Mouse (Mus musculus) lung, embryonic 15.5 days (tissue): Measurements from ENCODE around the gene Gprc5c. TPM values are rescaled to one million over a fixed set of nuclear protein-coding genes. Genes with fewer than 3 reads are reported as not detected.

Source experiments
- ATAC-seq: fragments of 200-750 bp; cut with Nextera tagmentation; 2 replicates; pipeline ENCODE4 v1.8.0; 2017; ENCODE audit warnings: moderate number of reproducible peaks, borderline replicate concordance; ENCODE audit not compliant: low FRiP score, low TSS enrichment; ENCODE audit errors: extremely low read depth
- H3K27ac ChIP-seq: fragments of 300-500 bp; sonication (generic); 2 replicates; pipeline ENCODE4 v1.5.1; 2015; ENCODE audit warnings: moderate library complexity, mild to moderate bottlenecking, inconsistent platforms
- H3K27me3 ChIP-seq: fragments of 300-500 bp; sonication (generic); 2 replicates; pipeline ENCODE4 v1.6.1; 2015; ENCODE audit warnings: inconsistent platforms
- H3K36me3 ChIP-seq: fragments of 300-500 bp; sonication (generic); 2 replicates; pipeline ENCODE4 v1.6.1; 2015; ENCODE audit warnings: inconsistent platforms
- H3K4me1 ChIP-seq: fragments of 300-500 bp; sonication (generic); 2 replicates; pipeline ENCODE4 v1.6.1; 2015; ENCODE audit warnings: inconsistent platforms
- H3K4me2 ChIP-seq: fragments of 300-500 bp; sonication (generic); 2 replicates; pipeline ENCODE4 v1.6.1; 2015; ENCODE audit warnings: inconsistent platforms, mild to moderate bottlenecking, moderate library complexity
- H3K4me3 ChIP-seq: fragments of 300-500 bp; sonication (generic); 2 replicates; pipeline ENCODE4 v1.5.1; 2015; ENCODE audit warnings: mild to moderate bottlenecking, inconsistent platforms
- H3K9ac ChIP-seq: fragments of 300-500 bp; sonication (generic); 2 replicates; pipeline ENCODE4 v1.6.1; 2015; ENCODE audit warnings: inconsistent platforms
- H3K9me3 ChIP-seq: fragments of 300-500 bp; sonication (generic); 2 replicates; pipeline ENCODE4 v1.6.1; 2016; ENCODE audit warnings: inconsistent platforms
- WGBS: fragments of 180-500 bp; shearing (Covaris S2); methylation state at CpG from one replicate; pipeline ENCODE4 v1.1.7; 2015; 5-methylcytosine and 5-hydroxymethylcytosine counted together
- polyA plus RNA-seq: library from polyadenylated mRNA; unstranded; fragments of >200 nt; fragmentation: Nextera tagmentation; extraction: Ambion mirVana; gene quantifications from 2 replicates; pipeline ENCODE4 v1.2.1, GENCODE M21; 2015

The Gprc5c gene
- polyA plus RNA-seq, 1 experiment from 2014 or later = 36.1 TPM

GRCm38 (mm10) chr11:114818185-114818584, 32.8 kb upstream of the Gprc5c start:
- 91% methylated on average over 7 of the region's 7 CpGs for WGBS
- H3K4me3 ChIP-seq = no peak overlapping the region
- H3K36me3 ChIP-seq = no peaks in the 10 kb centered on the region

DNA sequence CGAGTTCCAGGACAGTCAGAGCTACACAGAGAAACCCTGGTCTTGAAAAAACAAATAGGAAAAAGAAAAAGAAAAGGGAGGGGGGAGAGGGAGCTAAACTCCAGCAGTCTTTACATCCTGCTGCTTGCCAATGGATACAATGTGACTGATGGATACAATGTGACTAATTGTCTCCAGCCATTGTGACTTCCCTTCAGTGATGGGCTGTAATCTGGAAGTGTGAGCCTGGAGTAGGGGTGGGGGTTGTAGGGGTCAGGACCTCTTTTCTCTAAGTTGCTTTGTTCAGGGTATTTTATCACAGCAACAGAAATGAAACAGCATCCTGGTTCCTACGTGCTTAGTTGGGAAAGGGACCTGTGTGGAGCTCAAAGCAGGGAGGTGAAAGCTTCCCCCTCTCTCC, 31.8 kb upstream of the Gprc5c start:
- no peak for ATAC-seq
- Histone ChIP-seq H3K4me1 (peaks cover 34% of the 10 kb centered on the region), H3K36me3 (no peaks in the 10 kb centered on the region), H3K9me3 (no peaks in the 10 kb centered on the region), H3K9ac (no peak overlapping the region), H3K4me3 (no peak overlapping the region), H3K4me2 (no peak overlapping the region), H3K27me3 (no peaks in the 10 kb centered on the region), H3K27ac (peak overlapping the region; percentile 74; the same call in 1 of the 2 replicates)
- 41% methylated on average over 2 of the region's 2 CpGs for WGBS

More at GRCm38 (mm10) chr11:114818185-114818584, 32.8 kb upstream of the Gprc5c start:
- H3K4me1 ChIP-seq = peaks cover 25% of the 10 kb centered on the region
- H3K9me3 ChIP-seq = no peaks in the 10 kb centered on the region
- no peak overlapping the region for H3K9ac ChIP-seq
- no peak overlapping the region for H3K4me2 ChIP-seq
- ATAC-seq = no peak
- no peak overlapping the region for H3K27ac ChIP-seq
- H3K27me3 ChIP-seq = no peaks in the 10 kb centered on the region

GRCm38 (mm10) chr11:114820444-114820843, 30.5 kb upstream of the Gprc5c start:
- ATAC-seq = peak; percentile 43; the same call in 1 of the 2 replicates
- Histone ChIP-seq H3K4me3 (no peak overlapping the region), H3K36me3 (no peaks in the 10 kb centered on the region), H3K27me3 (no peaks in the 10 kb centered on the region), H3K4me1 (peaks cover 27% of the 10 kb centered on the region), H3K9me3 (no peaks in the 10 kb centered on the region), H3K4me2 (no peak overlapping the region), H3K9ac (no peak overlapping the region), H3K27ac (peak overlapping the region; percentile 74)
- WGBS = 19% methylated on average over 3 of the region's 3 CpGs

DNA sequence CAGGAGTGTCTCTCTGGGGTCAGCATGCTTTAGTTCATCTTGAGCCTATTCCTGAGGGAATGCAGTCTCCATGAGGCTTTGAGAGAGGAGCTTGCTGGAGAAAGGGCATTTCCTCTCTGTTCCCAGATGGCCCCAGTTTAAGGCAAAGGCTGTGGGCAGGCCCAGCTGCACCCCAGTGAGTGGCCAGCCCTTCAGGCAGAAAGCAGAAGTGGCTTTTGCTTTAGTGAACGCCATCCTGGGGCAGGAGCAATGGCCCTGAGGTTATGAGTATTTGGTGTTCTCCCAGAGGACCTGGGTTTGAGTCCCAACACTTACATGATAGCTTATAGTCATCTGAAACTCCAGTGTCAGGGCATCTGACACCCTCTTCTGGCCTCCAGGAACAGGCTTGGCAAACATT, 29.6 kb upstream of the Gprc5c start:
- ATAC-seq = no peak
- H3K9ac ChIP-seq = no peak overlapping the region

GRCm38 (mm10) chr11:114822727-114823126, 28.2 kb upstream of the Gprc5c start:
- Histone ChIP-seq H3K4me3 (no peak overlapping the region), H3K36me3 (no peaks in the 10 kb centered on the region), H3K4me2 (peak overlapping the region; percentile 21; the same call in 1 of the 2 replicates), H3K27ac (peak overlapping the region; percentile 91), H3K9ac (no peak overlapping the region), H3K27me3 (no peaks in the 10 kb centered on the region), H3K4me1 (peaks cover 32% of the 10 kb centered on the region), H3K9me3 (no peaks in the 10 kb centered on the region)
- 35% methylated on average over 12 of the region's 12 CpGs for WGBS
- ATAC-seq = peak; percentile 80

More for the DNA sequence above, 29.6 kb upstream of the Gprc5c start:
- Histone ChIP-seq H3K9me3 (no peaks in the 10 kb centered on the region), H3K4me3 (no peak overlapping the region), H3K27me3 (no peaks in the 10 kb centered on the region), H3K4me1 (peaks cover 27% of the 10 kb centered on the region), H3K36me3 (no peaks in the 10 kb centered on the region), H3K27ac (peak overlapping the region; percentile 74), H3K4me2 (no peak overlapping the region)
- WGBS = 36% methylated on average over 1 of the region's 1 CpGs

- WGBS = 12% methylated on average over 11 of the region's 11 CpGs
- H3K4me2 ChIP-seq = peak overlapping the region; percentile 21; the same call in 1 of the 2 replicates
- no peaks in the 10 kb centered on the region for H3K36me3 ChIP-seq
- no peaks in the 10 kb centered on the region for H3K9me3 ChIP-seq
- ATAC-seq = 0 out of 2 replicates have a peak, but pooled peaks have one; percentile 43
- no peak overlapping the region for H3K9ac ChIP-seq
- H3K27ac ChIP-seq = peak overlapping the region; percentile 91
- peaks cover 34% of the 10 kb centered on the region for H3K4me1 ChIP-seq
- H3K27me3 ChIP-seq = no peaks in the 10 kb centered on the region
- H3K4me3 ChIP-seq = no peak overlapping the region
These were observed 27.7 kb upstream of the Gprc5c start for GRCm38 (mm10) chr11:114823199-114823725.

- H3K9me3 ChIP-seq = no peaks in the 10 kb centered on the region
- no peaks in the 10 kb centered on the region for H3K27me3 ChIP-seq
- H3K27ac ChIP-seq = 0 out of 2 replicates have a peak overlapping the region, but pooled peaks have one; percentile 41
- no peak for ATAC-seq
- no peaks in the 10 kb centered on the region for H3K36me3 ChIP-seq
- H3K4me2 ChIP-seq = no peak overlapping the region
- no peak overlapping the region for H3K9ac ChIP-seq
- WGBS = 31% methylated on average over 5 of the region's 5 CpGs
- H3K4me3 ChIP-seq = no peak overlapping the region
- peaks cover 53% of the 10 kb centered on the region for H3K4me1 ChIP-seq
These were observed 24.3 kb upstream of the Gprc5c start for GRCm38 (mm10) chr11:114826686-114827085.

- no peaks in the 10 kb centered on the region for H3K9me3 ChIP-seq
- peak overlapping the region; percentile 27 for H3K9ac ChIP-seq
- WGBS = 5% methylated on average over 24 of the region's 24 CpGs
- peak overlapping the region; percentile 34 for H3K4me3 ChIP-seq
- no peaks in the 10 kb centered on the region for H3K27me3 ChIP-seq
- H3K4me2 ChIP-seq = peak overlapping the region; percentile 71
- H3K36me3 ChIP-seq = no peaks in the 10 kb centered on the region
- peak overlapping the region; percentile 96 for H3K27ac ChIP-seq
- peaks cover 49% of the 10 kb centered on the region for H3K4me1 ChIP-seq
- ATAC-seq = peak; percentile 90
These were observed 21.2 kb upstream of the Gprc5c start for GRCm38 (mm10) chr11:114829499-114830432.

DNA sequence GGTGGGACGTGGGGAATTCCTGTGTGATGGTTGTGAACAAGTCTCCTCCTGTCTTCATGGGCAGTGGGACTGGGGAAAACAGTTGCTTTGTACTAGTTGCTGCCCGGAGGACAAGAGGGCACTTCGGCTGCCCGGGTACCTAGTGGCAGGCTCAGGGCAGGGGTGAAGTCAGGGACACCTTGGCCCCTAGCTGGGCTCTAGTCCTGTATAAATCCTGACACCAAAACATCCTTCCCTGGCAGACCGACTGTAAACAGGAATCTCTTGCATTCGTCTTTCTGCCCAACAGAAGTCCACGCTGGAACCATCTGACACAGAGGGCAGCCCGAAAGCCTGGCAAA, 20.5 kb upstream of the Gprc5c start:
- 14% methylated on average over 8 of the region's 8 CpGs for WGBS
- Histone ChIP-seq H3K4me1 (peaks cover 49% of the 10 kb centered on the region), H3K36me3 (no peaks in the 10 kb centered on the region), H3K4me2 (peak overlapping the region; percentile 71), H3K27ac (peak overlapping the region; percentile 96), H3K4me3 (peak overlapping the region; percentile 34), H3K9me3 (no peaks in the 10 kb centered on the region), H3K27me3 (no peaks in the 10 kb centered on the region), H3K9ac (peak overlapping the region; percentile 27; the same call in 1 of the 2 replicates)
- peak; percentile 14; the same call in 1 of the 2 replicates for ATAC-seq

DNA sequence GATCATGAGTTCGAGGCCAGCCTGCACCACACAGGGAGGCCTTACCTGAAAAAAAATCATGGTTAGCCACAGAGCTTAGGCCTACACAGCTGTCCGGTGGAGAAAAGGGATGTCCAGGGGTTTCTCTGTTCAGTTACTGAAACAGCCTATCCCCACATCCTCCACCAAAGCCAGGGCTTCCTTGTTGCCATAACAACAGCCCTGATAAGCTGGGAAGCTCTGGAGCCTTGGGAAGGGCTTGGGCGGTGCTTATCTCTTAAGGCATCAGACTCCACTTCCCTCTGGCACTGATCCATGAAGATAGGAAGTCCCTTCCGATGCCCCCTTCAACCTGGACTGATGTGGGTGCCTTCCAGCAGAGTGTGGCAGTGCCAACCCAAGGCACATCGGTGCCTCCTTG, 17.8 kb upstream of the Gprc5c start:
- no peaks in the 10 kb centered on the region for H3K27me3 ChIP-seq
- H3K9ac ChIP-seq = no peak overlapping the region
- H3K4me2 ChIP-seq = no peak overlapping the region
- H3K4me3 ChIP-seq = no peak overlapping the region
- WGBS = 44% methylated on average over 5 of the region's 5 CpGs
- H3K4me1 ChIP-seq = peaks cover 42% of the 10 kb centered on the region
- no peaks in the 10 kb centered on the region for H3K9me3 ChIP-seq
- no peak overlapping the region for H3K27ac ChIP-seq
- no peaks in the 10 kb centered on the region for H3K36me3 ChIP-seq
- no peak for ATAC-seq

- Histone ChIP-seq H3K9me3 (no peaks in the 10 kb centered on the region), H3K27me3 (no peaks in the 10 kb centered on the region), H3K27ac (no peak overlapping the region), H3K4me2 (no peak overlapping the region), H3K4me1 (peaks cover 8% of the 10 kb centered on the region), H3K36me3 (no peaks in the 10 kb centered on the region), H3K4me3 (no peak overlapping the region), H3K9ac (peak overlapping the region; percentile 17; the same call in 1 of the 2 replicates)
- 7% methylated on average over 8 of the region's 8 CpGs for WGBS
- ATAC-seq = no peak; the same call in 1 of the 2 replicates
These were observed 7.0 kb upstream of the Gprc5c start for GRCm38 (mm10) chr11:114843818-114844463.
